Mouse (Mus musculus): Measurements from ENCODE around the gene Ly6g5b. TPM values are rescaled to one million over a fixed set of nuclear protein-coding genes. Genes with fewer than 3 reads are reported as not detected.

The Ly6g5b gene
- polyA plus RNA-seq, 1 experiment: 1.3 TPM

- peaks cover 2% of the 10 kb centered on the region; the same call in 1 of the 2 replicates for H3K4me1 ChIP-seq (ENCODE audit: control insufficient read depth, insufficient read depth, low read length)
- TF ChIP-seq CTCF (IDR thresholded peaks at IDR 0.05; ENCODE audit: extremely low read depth, insufficient read depth, low read length) (no peak), POLR2A (IDR thresholded peaks at IDR 0.05; ENCODE audit: extremely low read depth, insufficient read depth, low read length) (no peak)
- H3K27ac ChIP-seq (ENCODE audit: insufficient read depth, low read length): no peak overlapping the region
- no peak overlapping the region for H3K4me3 ChIP-seq (ENCODE audit: insufficient read depth, low read length)
Measured at GRCm38 (mm10) chr17:35157254-35157653, 42.0 kb upstream of the Ly6g5b start.

- H3K4me3 ChIP-seq (ENCODE audit: insufficient read depth, low read length): no peak overlapping the region
- H3K27ac ChIP-seq (ENCODE audit: insufficient read depth, low read length): no peak overlapping the region
- H3K4me1 ChIP-seq (ENCODE audit: control insufficient read depth, insufficient read depth, low read length): no peaks in the 10 kb centered on the region
- TF ChIP-seq POLR2A (IDR thresholded peaks at IDR 0.05; ENCODE audit: extremely low read depth, insufficient read depth, low read length) (no peak), CTCF (IDR thresholded peaks at IDR 0.05; ENCODE audit: extremely low read depth, insufficient read depth, low read length) (no peak)
Measured at GRCm38 (mm10) chr17:35156461-35157200, 41.4 kb upstream of the Ly6g5b start.

GRCm38 (mm10) chr17:35155451-35155850 lies 40.2 kb upstream of the Ly6g5b start:
- Histone ChIP-seq H3K4me3 (ENCODE audit: insufficient read depth, low read length) (no peak overlapping the region), H3K4me1 (ENCODE audit: control insufficient read depth, insufficient read depth, low read length) (no peaks in the 10 kb centered on the region), H3K27ac (ENCODE audit: insufficient read depth, low read length) (no peak overlapping the region)
- TF ChIP-seq POLR2A (IDR thresholded peaks at IDR 0.05; ENCODE audit: extremely low read depth, insufficient read depth, low read length): no peak
- TF ChIP-seq CTCF (IDR thresholded peaks at IDR 0.05; ENCODE audit: extremely low read depth, insufficient read depth, low read length): no peak

GRCm38 (mm10) chr17:35154616-35155015 lies 39.4 kb upstream of the Ly6g5b start:
- Histone ChIP-seq H3K27ac (ENCODE audit: insufficient read depth, low read length) (no peak overlapping the region), H3K4me3 (ENCODE audit: insufficient read depth, low read length) (no peak overlapping the region), H3K4me1 (ENCODE audit: control insufficient read depth, insufficient read depth, low read length) (no peaks in the 10 kb centered on the region)
- TF ChIP-seq CTCF (IDR thresholded peaks at IDR 0.05; ENCODE audit: extremely low read depth, insufficient read depth, low read length) (no peak), POLR2A (IDR thresholded peaks at IDR 0.05; ENCODE audit: extremely low read depth, insufficient read depth, low read length) (no peak)

GRCm38 (mm10) chr17:35153931-35154330 lies 38.7 kb upstream of the Ly6g5b start:
- TF ChIP-seq CTCF (IDR thresholded peaks at IDR 0.05; ENCODE audit: extremely low read depth, insufficient read depth, low read length): no peak
- TF ChIP-seq POLR2A (IDR thresholded peaks at IDR 0.05; ENCODE audit: extremely low read depth, insufficient read depth, low read length): no peak

GRCm38 (mm10) chr17:35153077-35153476 lies 37.8 kb upstream of the Ly6g5b start:
- Histone ChIP-seq H3K27ac (ENCODE audit: insufficient read depth, low read length) (no peak overlapping the region), H3K4me3 (ENCODE audit: insufficient read depth, low read length) (no peak overlapping the region), H3K4me1 (ENCODE audit: control insufficient read depth, insufficient read depth, low read length) (no peaks in the 10 kb centered on the region)
- no peak for TF ChIP-seq POLR2A (IDR thresholded peaks at IDR 0.05; ENCODE audit: extremely low read depth, insufficient read depth, low read length)
- no peak for TF ChIP-seq CTCF (IDR thresholded peaks at IDR 0.05; ENCODE audit: extremely low read depth, insufficient read depth, low read length)

More at GRCm38 (mm10) chr17:35153931-35154330, 38.7 kb upstream of the Ly6g5b start:
- H3K27ac ChIP-seq (ENCODE audit: insufficient read depth, low read length): no peak overlapping the region
- H3K4me3 ChIP-seq (ENCODE audit: insufficient read depth, low read length): no peak overlapping the region
- H3K4me1 ChIP-seq (ENCODE audit: control insufficient read depth, insufficient read depth, low read length): no peaks in the 10 kb centered on the region

GRCm38 (mm10) chr17:35152121-35152520 lies 36.9 kb upstream of the Ly6g5b start:
- Histone ChIP-seq H3K27ac (ENCODE audit: insufficient read depth, low read length) (no peak overlapping the region), H3K4me3 (ENCODE audit: insufficient read depth, low read length) (no peak overlapping the region), H3K4me1 (ENCODE audit: control insufficient read depth, insufficient read depth, low read length) (no peaks in the 10 kb centered on the region)
- TF ChIP-seq CTCF (IDR thresholded peaks at IDR 0.05; ENCODE audit: extremely low read depth, insufficient read depth, low read length) (no peak), POLR2A (IDR thresholded peaks at IDR 0.05; ENCODE audit: extremely low read depth, insufficient read depth, low read length) (no peak)

- TF ChIP-seq POLR2A (IDR thresholded peaks at IDR 0.05; ENCODE audit: extremely low read depth, insufficient read depth, low read length) (0 out of 2 replicates have a peak, but pooled peaks have one; percentile 25), CTCF (IDR thresholded peaks at IDR 0.05; ENCODE audit: extremely low read depth, insufficient read depth, low read length) (no peak)
- Histone ChIP-seq H3K4me3 (ENCODE audit: insufficient read depth, low read length) (no peak overlapping the region), H3K27ac (ENCODE audit: insufficient read depth, low read length) (no peak overlapping the region), H3K4me1 (ENCODE audit: control insufficient read depth, insufficient read depth, low read length) (no peaks in the 10 kb centered on the region)
Measured at GRCm38 (mm10) chr17:35147922-35148639, 32.9 kb upstream of the Ly6g5b start.

- no peak overlapping the region for H3K27ac ChIP-seq (ENCODE audit: insufficient read depth, low read length)
- TF ChIP-seq CTCF (IDR thresholded peaks at IDR 0.05; ENCODE audit: extremely low read depth, insufficient read depth, low read length) (no peak), POLR2A (IDR thresholded peaks at IDR 0.05; ENCODE audit: extremely low read depth, insufficient read depth, low read length) (no peak)
- H3K4me3 ChIP-seq (ENCODE audit: insufficient read depth, low read length): no peak overlapping the region
- H3K4me1 ChIP-seq (ENCODE audit: control insufficient read depth, insufficient read depth, low read length): no peaks in the 10 kb centered on the region
Measured at GRCm38 (mm10) chr17:35147348-35147747, 32.1 kb upstream of the Ly6g5b start.

- Histone ChIP-seq H3K27ac (ENCODE audit: insufficient read depth, low read length) (no peak overlapping the region), H3K4me1 (ENCODE audit: control insufficient read depth, insufficient read depth, low read length) (no peaks in the 10 kb centered on the region), H3K4me3 (ENCODE audit: insufficient read depth, low read length) (no peak overlapping the region)
- TF ChIP-seq CTCF (IDR thresholded peaks at IDR 0.05; ENCODE audit: extremely low read depth, insufficient read depth, low read length) (no peak), POLR2A (IDR thresholded peaks at IDR 0.05; ENCODE audit: extremely low read depth, insufficient read depth, low read length) (no peak)
Measured at GRCm38 (mm10) chr17:35146139-35146538, 30.9 kb upstream of the Ly6g5b start.
